Mouse (Mus musculus) thymus, adult 18-20 months (tissue): ENCODE measurements around the gene Tsc22d3.

Source experiments
- DNase-seq, 2 experiments: peaks; one replicate each; pipeline ENCODE4 v3.0.0; 2022; ENCODE audit warnings: mixed read lengths in 2 of 2

The Tsc22d3 gene

DNA sequence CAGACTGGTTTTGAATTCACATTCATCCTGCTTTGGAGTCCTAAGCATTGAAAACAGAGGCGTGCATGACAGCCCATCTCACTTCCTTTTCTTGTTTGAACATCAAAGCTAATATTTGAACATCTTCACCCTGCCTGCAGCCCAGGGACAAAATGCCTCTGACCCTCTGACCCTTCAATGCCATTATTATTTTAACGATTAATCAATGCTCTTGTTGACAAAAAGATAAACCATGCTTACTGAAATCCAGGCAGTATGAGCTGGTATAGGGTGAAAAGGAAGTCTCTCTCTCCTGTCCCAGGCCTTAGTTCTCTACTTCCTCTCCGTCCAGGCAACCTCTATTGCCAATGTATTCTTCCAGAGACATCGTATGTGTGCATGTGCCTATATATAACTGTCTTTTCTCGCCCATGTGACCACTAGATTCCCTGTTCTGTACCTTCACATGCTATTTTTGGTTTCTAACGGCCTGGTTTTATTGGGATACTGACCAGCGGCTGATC is 106.9 kb downstream of the Tsc22d3 start:
- DNase-seq, result no peak

- DNase-seq, result no peak
These were observed 108.4 kb downstream of the Tsc22d3 start for GRCm38 (mm10) chrX:140491884-140492571.

- no peak for DNase-seq
These were observed 110.3 kb downstream of the Tsc22d3 start for GRCm38 (mm10) chrX:140490203-140490602.
